Mouse (Mus musculus) kidney, embryonic 15.5 days (tissue): ENCODE measurements around the gene C530025M09Rik. TPM values are rescaled to one million over a fixed set of nuclear protein-coding genes. Genes with fewer than 3 reads are reported as not detected.
A peak's percentile ranks its signal among the peaks of the same experiment; 100 is the strongest.

Experiments
- ATAC-seq: fragments of 200-750 bp; cut with Nextera tagmentation; replicated peaks from 2 replicates; pipeline ENCODE4 v1.8.0; 2017; ENCODE audit warnings: moderate TSS enrichment; ENCODE audit not compliant: low FRiP score
- H3K27ac ChIP-seq: fragments of 300-500 bp; sonication (generic); 2 replicates; pipeline ENCODE4 v1.5.1; 2015; ENCODE audit warnings: mild to moderate bottlenecking, inconsistent platforms
- H3K27me3 ChIP-seq: fragments of 300-500 bp; sonication (generic); 2 replicates; pipeline ENCODE4 v1.6.1; 2015; ENCODE audit warnings: inconsistent platforms
- H3K36me3 ChIP-seq: fragments of 300-500 bp; sonication (generic); 2 replicates; pipeline ENCODE4 v1.6.1; 2015; ENCODE audit warnings: inconsistent platforms
- H3K4me1 ChIP-seq: fragments of 300-500 bp; sonication (generic); 2 replicates; pipeline ENCODE4 v1.6.1; 2015; ENCODE audit warnings: inconsistent platforms
- H3K4me2 ChIP-seq: fragments of 300-500 bp; sonication (generic); 2 replicates; pipeline ENCODE4 v1.6.1; 2015; ENCODE audit warnings: moderate library complexity, mild to moderate bottlenecking, inconsistent platforms
- H3K4me3 ChIP-seq: fragments of 300-500 bp; sonication (generic); replicated peaks from 2 replicates; pipeline ENCODE4 v1.5.1; 2015; ENCODE audit warnings: mild to moderate bottlenecking, inconsistent platforms
- H3K9ac ChIP-seq: fragments of 300-500 bp; sonication (generic); 2 replicates; pipeline ENCODE4 v1.6.1; 2015; ENCODE audit warnings: mild to moderate bottlenecking, inconsistent platforms
- H3K9me3 ChIP-seq: fragments of 300-500 bp; sonication (generic); replicated peaks from 2 replicates; pipeline ENCODE4 v1.6.1; 2016; ENCODE audit warnings: inconsistent platforms
- WGBS: fragments of 180-500 bp; shearing (Covaris S2); methylation state at CpG from one replicate; pipeline ENCODE4 v1.1.7; 2015; ENCODE audit warnings: mixed read lengths; 5-methylcytosine and 5-hydroxymethylcytosine counted together
- polyA plus RNA-seq: library from polyadenylated mRNA; unstranded; fragments of >200 nt; fragmentation: Nextera tagmentation; extraction: Ambion mirVana; gene quantifications from 2 replicates; pipeline ENCODE4 v1.2.1, GENCODE M21; 2015

The C530025M09Rik gene
- polyA plus RNA-seq, 1 experiment from 2014 or later, result 0.23 TPM

DNA sequence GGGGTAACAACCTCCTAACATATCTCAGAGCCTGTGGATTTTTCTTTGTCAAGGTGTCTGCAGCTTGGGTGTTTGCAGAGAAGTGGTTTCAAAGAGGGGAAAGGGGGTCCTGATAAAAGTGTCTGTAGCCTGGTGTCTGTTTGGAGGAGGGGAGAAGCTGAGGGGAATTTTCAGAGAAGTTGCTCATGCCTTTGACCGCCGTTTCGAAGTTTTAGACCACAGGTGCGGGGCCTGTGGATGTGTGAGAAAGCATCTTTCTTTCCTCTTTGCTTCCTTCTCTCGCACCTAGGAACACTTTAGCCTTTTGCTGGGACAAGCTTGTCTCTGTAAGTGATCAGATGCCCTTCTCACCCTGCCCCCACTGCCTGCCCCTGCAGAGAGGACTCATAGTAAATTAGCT is 1.3 kb upstream of the C530025M09Rik start:
- 7% methylated on average over 5 of the region's 5 CpGs for WGBS
- no peaks in the 10 kb centered on the region for H3K36me3 ChIP-seq
- peak overlapping the region; percentile 55; the same call in 1 of the 2 replicates for H3K4me3 ChIP-seq
- peaks cover 57% of the 10 kb centered on the region for H3K27me3 ChIP-seq
- peaks cover 25% of the 10 kb centered on the region for H3K4me1 ChIP-seq
- H3K9ac ChIP-seq, result no peak overlapping the region
- ATAC-seq, result no peak
- H3K27ac ChIP-seq, result no peak overlapping the region
- H3K9me3 ChIP-seq, result no peaks in the 10 kb centered on the region
- H3K4me2 ChIP-seq, result peak overlapping the region; percentile 95

DNA sequence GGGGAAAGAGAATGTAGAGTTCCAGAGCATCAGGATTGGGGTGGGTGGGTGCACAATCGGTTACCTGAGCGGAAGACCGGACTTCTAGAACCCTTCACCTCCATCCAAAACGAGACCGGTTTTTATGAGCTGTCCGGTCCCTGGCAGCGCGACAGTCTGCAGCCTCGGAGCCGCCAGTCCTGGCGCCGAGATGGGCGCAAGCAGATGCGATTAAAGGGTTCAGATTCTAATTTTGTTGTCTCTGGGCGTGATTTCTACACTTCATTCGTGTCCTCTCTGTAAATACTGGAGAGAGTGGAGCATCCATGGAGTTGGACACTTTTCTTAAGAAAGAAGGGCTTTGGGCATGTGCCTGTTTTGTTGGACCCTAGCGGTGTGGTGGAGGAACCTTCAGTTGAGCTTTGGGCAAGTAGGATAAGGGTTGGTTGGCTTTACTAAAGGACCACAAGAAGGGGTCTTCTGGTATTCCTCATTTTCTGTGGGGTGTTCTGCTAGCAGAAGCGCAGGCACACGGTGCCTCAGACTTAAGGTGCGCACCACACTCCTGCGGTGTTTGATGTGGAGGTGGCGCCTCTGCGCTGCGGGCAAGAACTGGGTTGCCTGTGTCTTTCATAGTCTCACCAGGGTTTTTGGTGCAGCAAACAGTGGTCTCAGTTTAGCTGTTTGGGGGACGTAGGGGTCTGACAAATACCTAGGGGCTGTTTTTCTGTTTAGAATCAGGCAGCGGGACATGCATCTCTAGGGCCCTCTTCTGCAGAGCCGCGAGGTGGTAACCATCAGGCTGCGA is 639 bp upstream of the C530025M09Rik start:
- under 1% methylated on average over 29 of the region's 29 CpGs for WGBS
- H3K9me3 ChIP-seq, result no peaks in the 10 kb centered on the region
- ATAC-seq, result no peak; the same call in 1 of the 2 replicates
- H3K36me3 ChIP-seq, result no peaks in the 10 kb centered on the region
- H3K4me3 ChIP-seq, result peak overlapping the region; percentile 55
- H3K4me2 ChIP-seq, result peak overlapping the region; percentile 95
- peaks cover 57% of the 10 kb centered on the region for H3K27me3 ChIP-seq
- H3K27ac ChIP-seq, result no peak overlapping the region
- H3K4me1 ChIP-seq, result peaks cover 25% of the 10 kb centered on the region
- peak overlapping the region; percentile 25; the same call in 1 of the 2 replicates for H3K9ac ChIP-seq

DNA sequence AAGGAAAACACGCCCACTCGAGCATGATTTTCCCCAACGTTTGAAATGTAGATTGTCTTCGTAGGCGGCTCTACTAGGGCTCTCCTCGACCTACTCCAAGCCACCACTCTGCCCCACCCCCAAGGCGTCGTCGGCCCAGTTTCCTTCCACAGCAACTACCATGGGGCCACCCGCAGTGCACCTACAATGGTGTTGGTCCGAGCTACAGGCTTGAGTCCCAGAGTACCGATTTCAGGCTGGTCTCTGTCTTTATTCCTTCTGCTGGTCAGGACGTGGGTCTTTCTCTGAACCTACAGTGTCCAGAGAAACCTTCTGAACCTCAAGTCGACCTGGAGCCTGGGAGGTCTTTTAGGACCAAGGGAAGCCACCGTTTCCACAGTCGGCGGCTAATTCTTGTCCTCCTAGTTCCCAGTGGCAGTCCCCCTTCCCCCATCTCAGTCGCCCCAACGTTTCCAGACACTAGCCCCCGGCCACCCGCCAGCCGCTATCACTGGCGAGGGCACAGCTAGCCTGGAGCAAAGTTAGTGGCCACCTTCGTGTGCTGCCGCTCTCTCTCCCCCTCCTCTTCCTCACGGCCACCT is 968 bp downstream of the C530025M09Rik start:
- WGBS, result 3% methylated on average over 26 of the region's 26 CpGs
- Histone ChIP-seq H3K4me1 (peaks cover 25% of the 10 kb centered on the region), H3K9me3 (no peaks in the 10 kb centered on the region), H3K36me3 (no peaks in the 10 kb centered on the region), H3K27me3 (peaks cover 60% of the 10 kb centered on the region), H3K27ac (no peak overlapping the region), H3K4me2 (peak overlapping the region; percentile 95), H3K9ac (0 out of 2 replicates have a peak overlapping the region, but pooled peaks have one; percentile 25), H3K4me3 (peak overlapping the region; percentile 55)
- ATAC-seq, result peak; percentile 50; the same call in 1 of the 2 replicates

DNA sequence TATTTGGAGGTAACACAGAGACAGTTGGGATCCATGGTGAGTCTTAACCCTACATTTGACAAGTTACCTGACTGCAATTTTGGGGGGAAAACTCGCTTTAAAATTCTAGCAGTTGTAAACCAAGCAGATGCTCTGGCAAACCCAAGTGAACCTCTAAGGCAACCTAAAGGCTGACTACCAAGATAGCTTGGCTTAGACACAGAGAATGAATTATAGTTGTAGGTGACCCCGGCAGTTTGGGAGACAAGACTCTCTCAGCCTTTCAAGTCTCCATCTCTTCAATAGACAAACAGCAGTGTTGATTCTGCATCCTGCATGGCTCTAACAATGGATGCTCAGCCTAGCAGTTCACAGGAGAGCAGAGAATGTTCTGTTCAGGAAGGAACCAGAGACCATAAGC is 2.1 kb downstream of the C530025M09Rik start, which contains the start of gene Syndig1:
Gene Syndig1, plus strand, starts transcription at position 301 of the 400 bp plus-strand sequence.
- H3K9ac ChIP-seq, result 0 out of 2 replicates have a peak within 1 kb of the TSS, but pooled peaks have one; percentile 25
- ATAC-seq, result no peak
- peak within 1 kb of the TSS; percentile 95 for H3K4me2 ChIP-seq
- peaks cover 25% of the 10 kb centered on the region for H3K4me1 ChIP-seq
- H3K4me3 ChIP-seq, result peak within 1 kb of the TSS; percentile 55
- no peaks in the 10 kb centered on the region for H3K9me3 ChIP-seq
- no peaks in the 10 kb centered on the region for H3K36me3 ChIP-seq
- H3K27ac ChIP-seq, result no peak within 1 kb of the TSS
- peaks cover 57% of the 10 kb centered on the region for H3K27me3 ChIP-seq
- WGBS, result 83% methylated on average over 2 of the region's 2 CpGs

DNA sequence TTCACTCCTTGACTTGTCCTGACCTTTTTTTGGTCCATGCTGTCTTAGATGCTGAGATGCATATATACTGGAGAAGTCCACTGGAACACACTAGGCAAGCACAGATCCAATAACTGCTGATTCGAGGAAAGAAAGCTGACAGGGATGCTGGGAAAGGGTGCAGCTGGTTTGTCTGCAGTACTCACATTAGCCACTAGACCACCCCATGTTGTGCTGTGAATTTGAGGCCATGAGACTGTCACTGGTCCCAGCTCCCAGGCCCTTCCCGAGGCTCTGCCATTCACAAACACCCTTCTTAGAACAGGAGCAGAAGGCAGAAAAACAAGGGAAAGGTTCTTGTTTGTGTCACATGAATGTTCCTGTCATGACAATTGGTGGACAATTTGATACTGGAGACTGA is 10.8 kb downstream of the C530025M09Rik start:
- Histone ChIP-seq H3K9ac (no peak overlapping the region), H3K36me3 (no peaks in the 10 kb centered on the region), H3K27me3 (no peaks in the 10 kb centered on the region), H3K4me3 (no peak overlapping the region), H3K9me3 (no peaks in the 10 kb centered on the region), H3K27ac (no peak overlapping the region), H3K4me1 (no peaks in the 10 kb centered on the region), H3K4me2 (no peak overlapping the region)
- WGBS, result 42% methylated on average over 2 of the region's 2 CpGs
- no peak for ATAC-seq

DNA sequence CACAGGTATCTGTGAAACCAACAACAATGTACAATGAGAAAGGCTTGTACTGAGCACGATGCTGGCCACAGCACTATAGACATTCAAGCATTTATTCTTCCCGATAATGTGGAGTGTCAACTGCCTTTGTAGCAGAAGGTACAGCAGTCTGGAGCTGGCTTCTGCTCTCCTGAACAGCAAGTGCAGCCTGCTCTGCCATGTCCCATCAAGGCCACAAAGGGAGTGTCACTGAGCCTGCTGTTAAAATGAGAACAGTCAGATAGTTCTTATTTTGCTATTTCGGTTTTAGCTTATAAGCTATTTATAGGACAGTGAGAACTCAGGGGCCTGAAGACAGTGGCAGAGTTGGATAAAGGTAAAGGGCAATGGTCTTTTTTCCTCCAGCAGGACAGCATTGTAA is 11.3 kb downstream of the C530025M09Rik start:
- Histone ChIP-seq H3K27me3 (no peaks in the 10 kb centered on the region), H3K4me2 (no peak overlapping the region), H3K9me3 (no peaks in the 10 kb centered on the region), H3K4me1 (no peaks in the 10 kb centered on the region), H3K9ac (no peak overlapping the region), H3K4me3 (no peak overlapping the region), H3K36me3 (no peaks in the 10 kb centered on the region), H3K27ac (no peak overlapping the region)
- WGBS, result 91% methylated on average over 3 of the region's 3 CpGs
- no peak for ATAC-seq

DNA sequence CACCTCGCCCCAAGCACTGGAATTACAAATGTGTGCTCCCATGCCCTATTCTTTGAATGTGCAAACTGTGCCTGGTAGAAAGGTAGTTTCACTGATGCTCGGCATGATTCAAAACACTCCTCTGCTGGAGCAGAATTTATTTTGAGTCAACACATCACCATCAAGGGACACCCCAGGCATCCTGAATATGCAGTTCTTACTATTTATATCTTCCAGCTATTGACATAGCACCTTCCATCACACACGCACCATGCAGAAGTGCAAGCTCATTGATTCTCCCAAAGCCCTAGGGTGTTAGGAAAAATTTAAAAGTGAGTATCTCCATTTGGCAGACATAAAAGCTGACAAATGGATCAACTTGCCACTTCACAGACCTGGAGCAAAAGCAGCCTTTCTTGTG is 12.6 kb downstream of the C530025M09Rik start:
- Histone ChIP-seq H3K4me3 (no peak overlapping the region), H3K4me2 (no peak overlapping the region), H3K27ac (no peak overlapping the region), H3K9me3 (no peaks in the 10 kb centered on the region), H3K36me3 (no peaks in the 10 kb centered on the region), H3K27me3 (no peaks in the 10 kb centered on the region), H3K4me1 (no peaks in the 10 kb centered on the region), H3K9ac (no peak overlapping the region)
- ATAC-seq, result no peak
- 75% methylated on average over 3 of the region's 3 CpGs for WGBS

DNA sequence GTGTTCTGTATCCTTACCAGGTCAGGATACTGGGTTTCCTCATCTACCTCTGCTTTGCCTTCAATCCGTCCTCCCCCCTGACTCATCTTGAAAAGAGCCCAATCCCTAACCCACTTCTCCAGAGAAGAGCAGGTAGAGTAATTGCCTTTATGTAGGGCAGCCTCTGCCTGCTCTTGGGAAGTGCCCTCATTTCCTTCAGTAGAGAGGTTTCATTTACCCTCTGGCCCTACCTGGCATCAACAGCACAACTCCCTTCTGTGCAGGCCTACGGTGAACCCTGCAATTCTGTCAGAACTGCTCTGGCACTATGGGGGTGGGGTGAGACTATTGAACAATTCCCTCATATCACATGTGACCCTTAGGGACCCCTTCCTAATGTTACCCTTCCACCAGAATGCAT is 18.1 kb downstream of the C530025M09Rik start:
- Histone ChIP-seq H3K4me2 (no peak overlapping the region), H3K36me3 (no peaks in the 10 kb centered on the region), H3K4me3 (no peak overlapping the region), H3K9ac (no peak overlapping the region), H3K27me3 (no peaks in the 10 kb centered on the region), H3K4me1 (no peaks in the 10 kb centered on the region), H3K9me3 (no peaks in the 10 kb centered on the region), H3K27ac (no peak overlapping the region)
- no peak for ATAC-seq
- 86% methylated on average over 2 of the region's 2 CpGs for WGBS

DNA sequence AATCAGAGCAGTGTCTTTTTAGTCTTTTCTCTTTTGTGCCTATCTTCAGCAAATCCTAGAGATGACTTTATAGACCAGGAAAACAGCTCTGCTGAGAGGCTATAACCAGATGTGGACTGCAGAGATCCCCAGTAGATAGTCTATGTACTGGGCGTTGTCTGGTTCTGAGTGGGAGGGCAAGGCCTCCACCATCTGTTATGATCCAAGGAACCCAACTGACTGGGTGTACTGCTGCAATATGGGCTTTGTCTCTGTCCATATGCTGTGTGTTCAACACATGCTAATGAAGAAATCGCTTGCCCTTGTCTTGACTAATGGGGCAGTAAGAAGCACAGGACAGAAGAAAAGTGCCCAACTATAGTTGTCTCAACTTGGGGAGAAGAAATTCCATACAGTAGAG is 25.8 kb downstream of the C530025M09Rik start:
- H3K36me3 ChIP-seq, result no peaks in the 10 kb centered on the region
- H3K9ac ChIP-seq, result no peak overlapping the region
- H3K4me3 ChIP-seq, result no peak overlapping the region
- H3K9me3 ChIP-seq, result no peaks in the 10 kb centered on the region
- no peak overlapping the region for H3K27ac ChIP-seq
- no peak for ATAC-seq
- WGBS, result 86% methylated on average over 2 of the region's 2 CpGs
- no peaks in the 10 kb centered on the region for H3K27me3 ChIP-seq
- H3K4me2 ChIP-seq, result no peak overlapping the region
- no peaks in the 10 kb centered on the region for H3K4me1 ChIP-seq

DNA sequence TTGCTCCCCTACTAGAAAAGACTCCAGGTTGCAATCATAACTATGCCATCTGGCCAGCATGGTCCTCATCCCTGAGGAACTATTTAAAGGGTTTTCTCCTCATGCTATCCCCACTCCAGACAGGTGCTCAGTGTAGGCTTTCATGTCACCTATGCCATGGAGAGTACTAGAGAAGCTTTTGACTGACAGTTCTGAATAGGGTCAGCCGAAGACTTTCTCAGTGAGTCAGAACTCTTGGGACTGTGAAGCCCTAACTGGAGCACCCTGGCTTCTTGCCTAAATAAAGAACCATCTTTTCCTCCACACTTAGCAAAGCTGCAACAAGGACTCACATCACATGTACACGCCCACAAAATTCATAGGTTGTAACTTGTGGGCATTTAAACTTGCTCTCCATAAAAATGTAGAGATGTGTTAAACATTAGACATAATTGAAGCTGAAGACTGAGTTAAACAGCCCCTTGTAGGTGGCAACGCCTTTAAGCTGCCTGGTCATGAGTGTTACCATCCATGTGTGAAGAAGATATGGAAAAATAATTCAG is 26.3 kb downstream of the C530025M09Rik start:
- no peak overlapping the region for H3K9ac ChIP-seq
- H3K4me2 ChIP-seq, result no peak overlapping the region
- no peak overlapping the region for H3K27ac ChIP-seq
- no peaks in the 10 kb centered on the region for H3K4me1 ChIP-seq
- H3K36me3 ChIP-seq, result no peaks in the 10 kb centered on the region
- H3K27me3 ChIP-seq, result no peaks in the 10 kb centered on the region
- 73% methylated on average over 3 of the region's 3 CpGs for WGBS
- no peaks in the 10 kb centered on the region for H3K9me3 ChIP-seq
- no peak for ATAC-seq
- no peak overlapping the region for H3K4me3 ChIP-seq

DNA sequence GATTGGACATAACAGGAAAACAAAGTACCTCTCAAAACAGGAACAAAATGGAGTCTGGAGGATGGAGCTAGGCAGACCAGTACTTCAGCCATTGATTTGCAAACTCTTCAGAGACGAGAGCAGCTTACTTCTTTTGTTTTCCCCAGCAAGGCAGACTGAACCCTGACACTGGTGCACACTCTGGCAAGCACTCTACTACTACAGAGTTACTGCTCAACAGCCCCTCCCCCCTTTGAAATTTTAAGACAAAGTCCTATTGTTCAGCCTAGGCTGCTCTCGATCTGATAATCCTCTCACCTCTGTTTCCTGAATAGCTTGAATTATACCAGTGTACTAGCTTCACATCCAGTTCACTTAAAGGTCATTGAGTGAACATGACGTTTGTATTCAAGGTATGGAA is 32.4 kb downstream of the C530025M09Rik start:
- Histone ChIP-seq H3K27me3 (no peaks in the 10 kb centered on the region), H3K9me3 (no peaks in the 10 kb centered on the region), H3K9ac (no peak overlapping the region), H3K4me1 (no peaks in the 10 kb centered on the region), H3K27ac (no peak overlapping the region), H3K36me3 (no peaks in the 10 kb centered on the region), H3K4me2 (no peak overlapping the region), H3K4me3 (no peak overlapping the region)
- 20% methylated on average over 3 of the region's 3 CpGs for WGBS
- 0 out of 2 replicates have a peak, but pooled peaks have one; percentile 36 for ATAC-seq
